Mouse (Mus musculus): Measurements from ENCODE around the gene Zkscan5. TPM values are rescaled to one million over a fixed set of nuclear protein-coding genes. Genes with fewer than 3 reads are reported as not detected.

The Zkscan5 gene
- 10.2 and 10.4 TPM in 2 replicates for polyA plus RNA-seq (2012; rRNA removed)

GRCm38 (mm10) chr5:145203936-145204691 is at the start of gene Zkscan5:
TSS of gene Zkscan5 (plus strand) at chr5:145204562.

GRCm38 (mm10) chr5:145166536-145167305 is 37.6 kb upstream of the Zkscan5 start, which contains the start of the genes Ptcd1 and Cpsf4:
TSS of gene Ptcd1 (minus strand) at chr5:145167108.
TSS of gene Cpsf4 (plus strand) at chr5:145167213.

GRCm38 (mm10) chr5:145191962-145192361 is 12.4 kb upstream of the Zkscan5 start, which contains the start of gene Atp5j2:
TSS of gene Atp5j2 (minus strand) at chr5:145192062.

GRCm38 (mm10) chr5:145201321-145201991 is 2.9 kb upstream of the Zkscan5 start, which contains the start of gene Zkscan14:
TSS of gene Zkscan14 (minus strand) at chr5:145201868.

GRCm38 (mm10) chr5:145231367-145231871 is 27.1 kb downstream of the Zkscan5 start, which contains the start of gene Zfp655:
TSS of gene Zfp655 (plus strand) at chr5:145231715.

Other genes with a start within 250 kb of the Zkscan5 start
- gene Smurf1, start 238.7 kb upstream of the Zkscan5 start, polyA plus RNA-seq (2012; rRNA removed): 49.0 and 53.6 TPM in 2 replicates
- gene Gm4871, start 171.8 kb upstream of the Zkscan5 start, polyA plus RNA-seq (2012; rRNA removed): not detected in 2 replicates
- gene 1700018F24Rik, start 161.6 kb upstream of the Zkscan5 start, polyA plus RNA-seq (2012; rRNA removed): not detected in 2 replicates
- gene Arpc1a, start 120.7 kb upstream of the Zkscan5 start, polyA plus RNA-seq (2012; rRNA removed): 265 and 275 TPM in 2 replicates
- 0.07 TPM in 1 of 2 replicates, not detected in the other for gene Kpna7, start 120.5 kb upstream of the Zkscan5 start, polyA plus RNA-seq (2012; rRNA removed)
- 66.6 and 73.3 TPM in 2 replicates for gene Arpc1b, start 90.3 kb upstream of the Zkscan5 start, polyA plus RNA-seq (2012; rRNA removed)
- 116 and 119 TPM in 2 replicates for gene Pdap1, start 64.3 kb upstream of the Zkscan5 start, polyA plus RNA-seq (2012; rRNA removed)
- 130 and 142 TPM in 2 replicates for gene Bud31, start 64.2 kb upstream of the Zkscan5 start, polyA plus RNA-seq (2012; rRNA removed)
- gene Ptcd1, start 37.5 kb upstream of the Zkscan5 start, polyA plus RNA-seq (2012; rRNA removed): 20.2 and 20.8 TPM in 2 replicates
- 76.1 and 81.7 TPM in 2 replicates for gene Cpsf4, start 37.3 kb upstream of the Zkscan5 start, polyA plus RNA-seq (2012; rRNA removed)
- 315 and 348 TPM in 2 replicates for gene Atp5j2, start 12.5 kb upstream of the Zkscan5 start, polyA plus RNA-seq (2012; rRNA removed)
- gene Zkscan14, start 2.7 kb upstream of the Zkscan5 start, polyA plus RNA-seq (2012; rRNA removed): 6.3 and 6.5 TPM in 2 replicates
- 17.8 and 18.6 TPM in 2 replicates for gene Zfp655, start 27.2 kb downstream of the Zkscan5 start, polyA plus RNA-seq (2012; rRNA removed)
- gene Zscan25, start 75.9 kb downstream of the Zkscan5 start, polyA plus RNA-seq (2012; rRNA removed): 15.4 and 17.4 TPM in 2 replicates
- gene Cyp3a57, start 140.7 kb downstream of the Zkscan5 start, polyA plus RNA-seq (2012; rRNA removed): 0.03 and 0.04 TPM in 2 replicates